Mouse (Mus musculus) MN1 (cell line): ENCODE data around the gene Ift140.
"Not testable (repeated sequence)": the region's sequence is repeated elsewhere in the genome, so short reads cannot be mapped to it uniquely, and the experiment has no call there.

Source experiments
- DNase-seq: peaks from one replicate; pipeline ENCODE4 v3.0.0-alpha.2; 2016; ENCODE audit warnings: low spot score

Ift140 gene

DNA sequence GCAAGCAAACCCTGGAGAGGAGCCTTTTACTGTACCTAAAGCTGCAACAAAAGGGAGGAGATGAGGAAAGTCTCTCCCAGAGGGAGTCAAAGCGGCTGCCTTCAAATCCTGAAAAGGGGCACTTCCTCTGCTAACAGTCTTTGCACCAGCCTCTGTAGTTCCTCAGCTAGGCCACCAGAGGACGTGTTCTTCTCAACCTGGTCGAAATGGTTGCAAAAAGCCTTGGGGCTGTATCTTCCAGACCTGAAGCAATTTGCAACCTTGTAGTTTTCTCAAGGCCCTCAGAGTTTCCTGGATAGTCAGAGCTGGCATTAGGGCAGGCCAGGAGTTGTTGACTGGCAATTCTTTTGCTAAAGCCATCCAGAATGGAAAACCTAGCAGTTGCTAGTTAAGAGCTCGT is 101.4 kb downstream of the Ift140 start:
- peak; percentile 52 for DNase-seq

GRCm38 (mm10) chr17:25120406-25120805 is 104.5 kb downstream of the Ift140 start, which contains the start of gene Ptx4:
Gene Ptx4, plus strand, starts transcription at chr17:25120760.
- peak; percentile 35 for DNase-seq

- no peak for DNase-seq
Observed at GRCm38 (mm10) chr17:25123979-25124378, 108.1 kb downstream of the Ift140 start.

DNA sequence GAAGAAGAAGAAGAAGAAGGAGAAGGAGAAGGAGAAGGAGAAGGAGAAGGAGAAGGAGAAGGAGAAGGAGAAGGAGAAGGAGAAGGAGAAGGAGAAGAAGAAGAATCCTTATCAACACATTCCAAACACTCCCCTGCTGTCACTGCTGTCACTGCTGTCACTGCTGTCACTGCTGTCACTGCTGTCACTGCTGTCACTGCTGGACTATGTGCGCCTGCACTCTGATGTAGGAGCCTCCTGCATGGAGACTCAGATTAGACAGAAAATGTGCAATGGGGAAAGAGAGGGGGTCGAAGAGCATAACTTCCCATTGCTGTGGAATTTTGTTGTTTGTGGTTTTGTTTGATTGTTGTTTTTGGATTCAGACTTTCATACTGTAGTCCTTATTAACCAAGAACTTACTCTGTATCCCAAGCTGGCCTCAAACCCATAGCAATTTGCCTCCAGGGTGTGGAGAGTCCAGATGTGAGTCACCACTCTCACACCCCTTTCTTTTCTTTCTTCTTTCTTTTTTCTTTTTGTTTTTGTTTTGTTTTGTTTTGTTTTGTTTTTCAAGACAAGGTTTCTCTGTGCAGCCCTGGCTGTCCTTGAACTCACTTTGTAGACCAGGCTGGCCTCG is 109.7 kb downstream of the Ift140 start:
- DNase-seq: not testable (repeated sequence)

DNA sequence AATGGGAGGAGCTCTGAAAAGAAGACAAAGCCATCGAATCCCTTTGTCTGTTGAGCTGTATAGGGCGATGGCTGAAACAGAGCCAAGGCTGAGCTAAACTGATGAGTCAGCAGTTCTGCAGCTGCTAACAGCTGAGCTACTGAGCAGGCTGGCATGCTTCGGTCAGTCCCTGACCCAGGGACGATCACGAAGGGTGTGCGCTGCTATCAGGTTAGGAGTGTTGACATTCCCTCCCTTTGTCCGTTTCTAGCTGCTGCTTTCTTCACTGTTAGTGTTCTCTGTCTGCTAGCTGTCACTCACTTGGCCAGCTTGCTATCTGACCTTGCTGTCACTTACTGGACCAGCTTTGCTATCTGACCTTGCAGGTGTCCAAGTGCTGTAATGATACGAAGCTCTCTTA is 111.2 kb downstream of the Ift140 start:
- peak; percentile 40 for DNase-seq

GRCm38 (mm10) chr17:25127681-25128080 is 111.8 kb downstream of the Ift140 start:
- DNase-seq: no peak

- no peak for DNase-seq
Observed at GRCm38 (mm10) chr17:25130060-25130459, 114.2 kb downstream of the Ift140 start.

- peak; percentile 96 for DNase-seq
Observed at GRCm38 (mm10) chr17:25133275-25133698, 117.4 kb downstream of the Ift140 start, which contains the start of gene Clcn7. Gene Clcn7, plus strand, starts transcription at chr17:25133391.

GRCm38 (mm10) chr17:25135622-25136021 is 119.7 kb downstream of the Ift140 start:
- DNase-seq: no peak

- no peak for DNase-seq
Observed at GRCm38 (mm10) chr17:25138803-25139202, 122.9 kb downstream of the Ift140 start.

DNA sequence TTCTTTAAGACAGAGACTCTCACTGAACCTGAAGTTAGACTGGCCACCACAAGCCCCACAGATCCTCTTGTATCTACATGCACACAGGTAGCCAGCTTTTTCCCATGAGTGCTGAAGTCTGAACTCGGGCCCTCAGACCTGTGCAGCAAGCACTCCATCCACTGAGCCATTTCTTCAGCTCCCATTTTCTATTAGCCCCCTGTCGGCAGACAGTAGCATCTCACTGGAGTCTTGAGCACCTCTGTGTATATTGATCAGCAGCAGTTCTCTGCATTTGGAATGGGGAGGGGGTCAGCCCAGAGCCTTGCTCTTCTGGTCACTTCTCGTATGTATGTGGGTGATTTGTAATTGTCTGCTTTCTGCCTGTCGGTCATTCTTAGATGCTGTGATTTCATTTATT is 124.1 kb downstream of the Ift140 start:
- DNase-seq: no peak
